Mouse (Mus musculus): ENCODE measurements at regions not wholly inside any gene's neighbourhood (a gene's known extent, or its start where the extent isn't known, plus 50 kb on each side); places are given as distances from the start of the nearest gene placed in this dataset.
A peak's percentile ranks its signal among the peaks of the same experiment; 100 is the strongest.

DNA sequence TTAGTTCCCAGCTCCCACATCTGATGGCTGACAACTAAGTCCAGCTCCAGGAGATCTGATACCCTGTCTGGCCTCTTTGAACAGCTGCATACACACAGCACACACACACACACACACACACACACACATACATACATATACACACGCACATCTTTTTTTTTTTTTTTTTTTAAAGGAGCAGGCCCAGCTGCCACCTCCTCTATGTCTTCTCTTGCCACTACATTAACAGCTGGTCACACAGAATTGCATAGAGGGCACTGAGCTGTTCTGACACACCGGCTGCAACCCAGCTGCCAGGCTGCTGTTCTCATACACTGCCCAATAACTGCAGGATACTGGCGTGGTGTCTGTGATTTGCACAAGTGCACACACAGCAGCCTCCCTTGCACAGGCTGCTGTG, 64.6 kb upstream of the Ctnnb1 start:
- DNase-seq (ENCODE audit: low spot score), result no peak

DNA sequence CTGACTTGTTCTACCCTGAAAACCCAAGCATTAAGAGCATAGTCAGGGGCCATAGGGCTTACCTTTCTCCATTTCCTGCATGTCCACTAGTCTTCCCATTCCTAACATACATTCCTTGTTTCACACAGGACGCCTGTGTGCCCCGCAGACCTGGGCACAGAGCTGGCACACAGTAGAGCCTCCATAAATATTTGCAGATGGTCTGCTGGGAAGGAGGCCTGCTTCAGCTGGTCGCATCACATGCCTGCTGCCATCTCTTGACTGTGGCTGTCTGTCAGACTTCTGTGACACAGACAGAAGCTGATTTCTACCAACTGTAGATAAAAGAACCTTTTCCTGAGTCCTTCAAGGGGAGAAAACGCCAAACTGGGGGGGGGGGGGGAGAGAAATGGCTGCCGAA, 62.8 kb upstream of the Ctnnb1 start:
- DNase-seq (ENCODE audit: low spot score), result no peak

DNA sequence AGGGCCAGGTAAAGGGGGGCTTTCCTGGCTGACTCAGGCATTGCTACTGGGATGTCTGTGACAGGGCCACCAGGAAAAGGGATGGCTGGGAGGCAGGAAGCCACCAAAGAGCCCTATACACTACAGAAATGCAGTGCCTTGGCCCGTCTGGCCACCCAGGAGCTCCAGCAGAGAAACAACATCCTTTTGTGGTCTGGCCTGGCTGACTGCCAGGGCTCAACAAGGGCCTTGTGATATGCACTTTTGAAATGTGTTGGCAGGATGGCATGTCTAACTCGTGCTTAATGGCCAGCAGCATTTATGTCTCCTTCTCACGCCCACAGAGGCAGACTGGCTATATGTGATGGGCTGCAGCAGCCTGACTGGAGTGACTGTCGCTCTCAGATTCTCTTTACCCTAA, 62.3 kb upstream of the Ctnnb1 start:
- DNase-seq (ENCODE audit: low spot score), result no peak

DNA sequence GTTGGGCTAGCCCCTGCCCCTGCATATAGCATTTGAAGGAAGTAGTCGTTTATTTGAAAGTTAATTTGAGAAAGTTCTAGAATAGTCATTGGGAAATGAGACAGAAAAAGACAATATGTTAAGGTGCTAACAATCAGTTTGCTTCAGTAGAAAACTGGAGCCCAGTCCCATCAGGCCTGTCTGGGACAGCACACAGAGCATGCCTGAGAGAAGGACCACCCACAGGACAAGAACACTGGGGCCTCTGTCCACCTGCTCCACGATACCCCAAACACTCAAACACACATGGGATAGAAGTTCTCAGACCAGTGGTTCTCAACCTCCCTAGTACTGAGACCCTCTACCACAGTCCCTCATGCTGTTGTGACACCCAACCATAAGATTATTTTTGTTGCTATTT, 61.2 kb upstream of the Ctnnb1 start:
- no peak for DNase-seq (ENCODE audit: low spot score)

DNA sequence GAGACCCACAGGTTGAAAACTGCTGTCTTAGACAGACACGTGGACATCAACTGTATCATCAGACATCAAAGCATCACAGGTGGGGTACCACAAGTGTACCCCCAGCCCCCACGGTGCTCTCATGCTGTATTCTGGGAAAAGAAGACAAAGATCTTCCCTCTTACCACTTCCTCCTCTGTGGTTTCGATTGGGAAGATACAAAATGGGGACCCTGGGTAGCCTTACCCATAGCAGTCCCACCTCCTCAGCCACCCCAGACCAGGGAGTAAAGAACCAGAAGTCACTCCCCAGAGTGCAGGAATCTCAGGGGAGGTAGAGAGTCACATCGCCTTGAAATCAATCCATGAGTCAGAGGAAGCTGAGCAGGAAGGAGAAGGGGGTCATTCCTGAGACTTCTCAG, 60.7 kb upstream of the Ctnnb1 start:
- DNase-seq (ENCODE audit: low spot score), result no peak

DNA sequence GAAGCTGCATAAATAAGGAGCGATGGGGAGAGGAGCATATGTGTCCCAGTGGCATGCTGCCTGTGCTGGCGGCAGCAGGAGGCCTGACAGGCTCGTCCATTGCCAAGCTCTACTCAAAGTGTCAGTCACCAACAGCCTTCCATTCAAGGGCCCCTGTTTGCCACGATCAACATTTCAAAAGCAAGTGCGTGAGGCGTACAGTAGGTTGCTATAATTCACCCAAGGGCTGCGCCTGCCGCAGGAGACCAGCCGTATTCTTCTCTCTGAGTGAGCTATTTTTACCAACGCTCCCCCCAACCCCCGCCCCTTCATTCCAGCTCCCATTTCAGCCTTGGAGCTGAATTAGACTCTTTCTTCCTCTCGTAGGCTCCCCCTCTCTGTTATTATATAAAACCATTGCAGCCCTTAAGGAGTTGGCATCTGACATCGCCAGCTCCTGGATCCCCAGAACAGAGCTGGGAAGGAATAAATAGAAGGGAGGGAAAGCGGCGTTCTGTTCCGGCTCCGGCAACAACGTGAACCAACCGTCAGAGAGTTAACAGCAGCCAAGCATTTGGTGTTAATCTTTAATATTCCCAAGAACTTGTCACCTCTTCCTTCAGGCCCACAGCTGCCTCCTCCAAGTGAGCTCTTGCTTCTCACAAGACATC, 59.5 kb upstream of the Ctnnb1 start:
- peak; percentile 72 for DNase-seq (ENCODE audit: low spot score)

DNA sequence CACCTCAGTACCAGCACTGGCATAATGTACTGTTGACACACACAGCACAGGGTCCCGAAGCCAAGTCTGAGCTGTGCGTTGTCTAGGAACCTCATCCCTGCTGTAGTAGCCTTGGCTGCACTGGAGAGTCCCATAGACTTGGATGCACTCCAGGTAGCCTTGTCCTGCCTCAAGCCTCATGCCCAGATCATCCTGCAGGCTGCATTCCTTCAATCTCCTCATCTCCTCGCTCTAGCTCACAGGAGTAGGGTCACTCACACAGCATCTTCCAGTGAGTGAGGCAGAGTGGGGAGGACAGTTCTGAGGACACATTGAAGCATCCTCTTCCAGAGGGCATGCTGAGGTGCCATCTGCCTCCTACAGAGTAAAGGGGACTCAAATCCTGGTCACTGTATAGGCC, 55.7 kb upstream of the Ctnnb1 start:
- DNase-seq (ENCODE audit: low spot score), result no peak

DNA sequence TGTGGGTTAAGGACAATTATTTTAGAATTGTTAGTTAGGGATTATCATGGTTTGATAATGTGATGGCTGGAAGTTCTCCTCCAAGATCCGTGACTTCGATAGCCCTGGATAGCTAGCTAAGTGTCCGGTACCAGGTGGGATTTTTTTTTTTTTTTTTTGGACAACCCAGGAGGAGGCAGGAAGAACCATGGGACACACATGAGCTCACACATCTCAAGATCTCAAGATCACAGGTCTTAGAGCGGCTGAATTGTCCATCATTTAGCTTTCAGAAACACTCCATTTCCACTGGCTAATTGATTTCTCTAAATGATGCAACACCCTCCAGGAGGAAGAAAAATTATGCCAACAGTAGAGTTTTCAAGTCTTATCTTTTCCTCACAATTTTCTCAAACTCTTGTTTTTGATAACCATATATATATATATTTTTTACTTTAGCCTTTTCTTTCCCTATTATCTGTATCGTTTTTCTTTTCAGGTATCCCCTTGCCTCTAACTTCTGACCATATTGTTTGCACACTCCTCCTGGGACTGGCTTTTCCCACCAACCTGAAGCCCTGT, 54.5 kb upstream of the Ctnnb1 start:
- no peak for DNase-seq (ENCODE audit: low spot score)

DNA sequence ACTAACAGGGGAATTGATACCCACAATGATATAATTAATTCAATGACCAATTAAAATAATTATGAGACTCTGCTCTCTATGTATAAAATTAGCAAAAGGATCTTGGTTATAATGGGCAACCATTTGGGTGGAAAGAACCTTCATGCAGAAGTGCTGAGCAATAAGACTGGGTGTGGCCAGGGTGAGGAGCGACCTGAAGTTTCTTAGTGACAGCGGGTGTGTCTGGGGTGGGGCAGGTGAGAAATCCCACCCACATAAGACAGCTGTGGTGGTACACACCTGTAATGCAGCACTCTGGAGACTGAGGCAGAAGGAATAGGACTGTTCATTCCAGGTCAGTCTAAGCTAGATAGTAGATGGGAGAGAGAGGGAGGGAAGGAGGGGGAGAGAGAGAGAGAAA, 51.9 kb upstream of the Ctnnb1 start:
- no peak for DNase-seq (ENCODE audit: low spot score)

All from left cerebral cortex, adult 11 months (tissue).